Mouse (Mus musculus) spleen, adult 10 weeks (tissue): ENCODE data around the gene Ffar3. TPM values are rescaled to one million over a fixed set of nuclear protein-coding genes. Genes with fewer than 3 reads are reported as not detected.

Source experiments
- polyA plus RNA-seq: library from polyadenylated mRNA; stranded (reverse); fragments of 350-450 nt; fragmentation: Illumina TruSeq; extraction: RNeasy Lipid Tissue Mini Kit (QIAGEN cat#74804); gene quantifications from one replicate; pipeline ENCODE4 v1.2.3, GENCODE M21; 2015; ENCODE audit warnings: low replicate concordance; ENCODE audit not compliant: insufficient read depth

The Ffar3 gene
- 0.41 TPM for polyA plus RNA-seq

GRCm38 (mm10) chr7:30856078-30856477, at the start of gene Ffar3:
Ffar3 (minus strand) TSS chr7:30856178.

GRCm38 (mm10) chr7:30880176-30880575, 24.2 kb upstream of the Ffar3 start, which contains the start of gene Cd22:
Cd22 (minus strand) TSS chr7:30880342.

GRCm38 (mm10) chr7:30861464-30861863, 5.5 kb upstream of the Ffar3 start, which contains the start of gene Ffar1:
Ffar1 (minus strand) TSS chr7:30861564.

GRCm38 (mm10) chr7:30823675-30824074, 32.3 kb downstream of the Ffar3 start, which contains the start of gene Ffar2:
Ffar2 (minus strand) TSS chr7:30823775.

Other genes with a start within 250 kb of the Ffar3 start
- gene Upk1a, start 243.3 kb downstream of the Ffar3 start, polyA plus RNA-seq, result 0.22 TPM
- gene Cox6b1, start 230.0 kb downstream of the Ffar3 start, polyA plus RNA-seq, result 519 TPM
- not detected for gene Etv2, start 220.3 kb downstream of the Ffar3 start, polyA plus RNA-seq
- 12.1 TPM for gene Rbm42, start 205.9 kb downstream of the Ffar3 start, polyA plus RNA-seq
- 27.1 TPM for gene Haus5, start 191.2 kb downstream of the Ffar3 start, polyA plus RNA-seq
- gene Pmis2, start 184.6 kb downstream of the Ffar3 start, polyA plus RNA-seq, result not detected
- gene 2200002J24Rik, start 157.3 kb downstream of the Ffar3 start, polyA plus RNA-seq, result not detected
- gene Atp4a, start 144.0 kb downstream of the Ffar3 start, polyA plus RNA-seq, result not detected
- gene Tmem147, start 126.6 kb downstream of the Ffar3 start, polyA plus RNA-seq, result 51.8 TPM
- gene Gapdhs, start 112.5 kb downstream of the Ffar3 start, polyA plus RNA-seq, result not detected
- 5.4 TPM for gene Sbsn, start 104.7 kb downstream of the Ffar3 start, polyA plus RNA-seq
- 0.43 TPM for gene Dmkn, start 92.4 kb downstream of the Ffar3 start, polyA plus RNA-seq
- gene Krtdap, start 68.3 kb downstream of the Ffar3 start, polyA plus RNA-seq, result not detected
- gene Ffar2, start 32.4 kb downstream of the Ffar3 start, polyA plus RNA-seq, result 23.9 TPM
- gene Ffar1, start 5.4 kb upstream of the Ffar3 start, polyA plus RNA-seq, result 29.4 TPM
- 692 TPM for gene Cd22, start 24.2 kb upstream of the Ffar3 start, polyA plus RNA-seq
- 1.0 TPM for gene Mag, start 58.7 kb upstream of the Ffar3 start, polyA plus RNA-seq
- not detected for gene Hamp2, start 68.5 kb upstream of the Ffar3 start, polyA plus RNA-seq
- not detected for gene Hamp, start 87.9 kb upstream of the Ffar3 start, polyA plus RNA-seq
- 183 TPM for gene Usf2, start 100.6 kb upstream of the Ffar3 start, polyA plus RNA-seq
- 2.4 TPM for gene Lsr, start 117.3 kb upstream of the Ffar3 start, polyA plus RNA-seq
- 0.69 TPM for gene Fam187b, start 117.6 kb upstream of the Ffar3 start, polyA plus RNA-seq
- 388 TPM for gene Fxyd5, start 186.3 kb upstream of the Ffar3 start, polyA plus RNA-seq
- not detected for gene Fxyd7, start 195.3 kb upstream of the Ffar3 start, polyA plus RNA-seq
- gene Fxyd1, start 201.0 kb upstream of the Ffar3 start, polyA plus RNA-seq, result 18.1 TPM
- gene Lgi4, start 203.2 kb upstream of the Ffar3 start, polyA plus RNA-seq, result 0.84 TPM
- gene Fxyd3, start 220.5 kb upstream of the Ffar3 start, polyA plus RNA-seq, result 2.1 TPM